Mouse (Mus musculus) brain, embryonic 14.5 days (tissue): ENCODE measurements around the gene Ncaph2.

Experiments
- CTCF ChIP-seq: fragments of 200-500 bp; IDR thresholded peaks from 2 replicates; pipeline ENCODE4 v1.5.1; 2012; ENCODE audit warnings: inconsistent platforms, mild to moderate bottlenecking, moderate library complexity, borderline replicate concordance; ENCODE audit not compliant: insufficient read depth, insufficient read length; ENCODE audit errors: extremely low read depth
- POLR2A ChIP-seq: fragments of 200-500 bp; IDR thresholded peaks from 2 replicates; pipeline ENCODE4 v1.6.1; 2012; ENCODE audit warnings: mild to moderate bottlenecking, inconsistent platforms, borderline replicate concordance; ENCODE audit not compliant: poor library complexity, insufficient read depth, insufficient read length, severe bottlenecking; ENCODE audit errors: extremely low read depth

- TF ChIP-seq POLR2A: no peak
- TF ChIP-seq CTCF: no peak
Measured at GRCm38 (mm10) chr15:89374801-89375534, 19.4 kb downstream of the Ncaph2 start.
